Mouse (Mus musculus) small intestine, adult 2 months (tissue): ENCODE data around the gene Gm28374. TPM values are rescaled to one million over a fixed set of nuclear protein-coding genes. Genes with fewer than 3 reads are reported as not detected.

Source experiments
- H3K27ac ChIP-seq: fragments of 200-500 bp; 2 replicates; pipeline ENCODE4 v1.5.1; 2012; ENCODE audit warnings: low read depth, low read length, control low read depth, inconsistent platforms; ENCODE audit not compliant: insufficient read depth
- H3K27me3 ChIP-seq: fragments of 200-500 bp; 2 replicates; pipeline ENCODE4 v1.6.1; 2012; ENCODE audit warnings: mild to moderate bottlenecking, moderate library complexity, low read length, inconsistent platforms; ENCODE audit not compliant: control insufficient read depth, insufficient read depth
- H3K36me3 ChIP-seq: fragments of 200-500 bp; 2 replicates; pipeline ENCODE4 v1.6.1; 2012; ENCODE audit warnings: mild to moderate bottlenecking, low read length, control low read depth, inconsistent platforms; ENCODE audit not compliant: control insufficient read depth, insufficient read depth
- H3K4me1 ChIP-seq: fragments of 200-500 bp; 2 replicates; pipeline ENCODE4 v1.6.1; 2012; ENCODE audit warnings: low read length, inconsistent platforms, mixed read lengths; ENCODE audit not compliant: control insufficient read depth, insufficient read depth, insufficient read length
- H3K4me3 ChIP-seq: fragments of 200-500 bp; 2 replicates; pipeline ENCODE4 v1.5.1; 2012; ENCODE audit warnings: low read depth, mild to moderate bottlenecking, control low read depth, inconsistent platforms, low read length, moderate library complexity
- CTCF ChIP-seq: fragments of 200-500 bp; IDR thresholded peaks from 2 replicates; pipeline ENCODE4 v1.5.1; 2012; ENCODE audit warnings: low read depth, mild to moderate bottlenecking, control low read depth, inconsistent platforms, low read length, moderate library complexity, mixed read lengths; ENCODE audit not compliant: insufficient replicate concordance, insufficient read length; ENCODE audit errors: extremely low read depth
- POLR2A ChIP-seq: fragments of 200-500 bp; IDR thresholded peaks from 2 replicates; pipeline ENCODE4 v1.6.1; 2012; ENCODE audit warnings: low read depth, mild to moderate bottlenecking, control low read depth, inconsistent platforms, low read length, moderate library complexity
- WGBS: fragments of 180-500 bp; shearing (Covaris S2); methylation state at CpG from one replicate; pipeline ENCODE4 v1.1.7; 2018; 5-methylcytosine and 5-hydroxymethylcytosine counted together
- polyA plus RNA-seq: library from polyadenylated mRNA; depleted of rRNA; stranded (reverse); fragments of >200 nt; gene quantifications from 2 replicates; pipeline ENCODE4 v1.2.3, GENCODE M21; 2012

Gm28374 gene
- polyA plus RNA-seq, 1 experiment, result not detected

DNA sequence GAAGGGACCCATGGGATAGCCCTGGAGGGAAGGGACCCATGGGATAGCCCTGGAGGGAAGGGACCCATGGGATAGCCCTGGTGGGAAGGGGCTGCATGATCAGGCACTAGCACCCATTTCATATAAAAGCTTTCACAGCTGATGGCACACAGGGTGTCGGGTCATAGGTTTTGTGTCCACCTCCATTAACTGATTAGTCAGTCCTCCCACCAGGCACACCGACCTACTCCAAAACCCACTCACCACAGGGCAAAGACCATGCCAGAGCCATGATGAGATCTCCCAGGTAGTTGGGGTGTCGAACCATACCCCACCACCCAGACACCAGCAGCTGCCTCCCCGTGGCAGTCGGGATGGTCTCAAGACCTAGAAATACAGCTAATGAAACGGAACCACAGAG is 19.0 kb downstream of the Gm28374 start:
- TF ChIP-seq POLR2A, result no peak
- no peak for TF ChIP-seq CTCF
- no peaks in the 10 kb centered on the region for H3K27me3 ChIP-seq
- H3K4me3 ChIP-seq, result no peak overlapping the region
- H3K36me3 ChIP-seq, result peaks cover 7% of the 10 kb centered on the region
- H3K27ac ChIP-seq, result no peak overlapping the region
- WGBS, result 91% methylated on average over 6 of the region's 6 CpGs
- peaks cover 11% of the 10 kb centered on the region for H3K4me1 ChIP-seq

DNA sequence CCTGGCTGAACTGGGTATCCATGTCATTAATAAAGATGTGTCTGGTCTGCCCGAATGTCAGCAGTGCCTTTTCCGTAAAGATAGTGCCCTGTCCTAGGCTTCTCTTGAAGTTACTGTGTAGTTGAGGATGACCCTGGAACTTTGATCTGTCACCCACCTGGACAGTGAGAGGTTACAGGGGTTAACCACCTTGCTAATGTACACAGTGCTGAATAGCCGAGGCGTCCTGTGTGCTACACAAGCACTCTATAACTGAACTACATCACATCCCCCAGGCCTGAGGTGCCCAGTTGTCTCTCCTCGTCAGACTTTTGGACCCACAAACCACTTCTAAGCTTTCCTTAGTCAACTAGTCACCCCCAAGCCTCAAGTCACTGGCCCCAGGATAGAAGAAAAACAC is 19.6 kb downstream of the Gm28374 start:
- H3K27ac ChIP-seq, result peak overlapping the region; percentile 88
- WGBS, result 16% methylated on average over 5 of the region's 5 CpGs
- H3K4me3 ChIP-seq, result peak overlapping the region; percentile 97
- TF ChIP-seq CTCF (no peak), POLR2A (no peak)
- H3K36me3 ChIP-seq, result peaks cover 7% of the 10 kb centered on the region
- peaks cover 9% of the 10 kb centered on the region for H3K4me1 ChIP-seq
- H3K27me3 ChIP-seq, result no peaks in the 10 kb centered on the region

DNA sequence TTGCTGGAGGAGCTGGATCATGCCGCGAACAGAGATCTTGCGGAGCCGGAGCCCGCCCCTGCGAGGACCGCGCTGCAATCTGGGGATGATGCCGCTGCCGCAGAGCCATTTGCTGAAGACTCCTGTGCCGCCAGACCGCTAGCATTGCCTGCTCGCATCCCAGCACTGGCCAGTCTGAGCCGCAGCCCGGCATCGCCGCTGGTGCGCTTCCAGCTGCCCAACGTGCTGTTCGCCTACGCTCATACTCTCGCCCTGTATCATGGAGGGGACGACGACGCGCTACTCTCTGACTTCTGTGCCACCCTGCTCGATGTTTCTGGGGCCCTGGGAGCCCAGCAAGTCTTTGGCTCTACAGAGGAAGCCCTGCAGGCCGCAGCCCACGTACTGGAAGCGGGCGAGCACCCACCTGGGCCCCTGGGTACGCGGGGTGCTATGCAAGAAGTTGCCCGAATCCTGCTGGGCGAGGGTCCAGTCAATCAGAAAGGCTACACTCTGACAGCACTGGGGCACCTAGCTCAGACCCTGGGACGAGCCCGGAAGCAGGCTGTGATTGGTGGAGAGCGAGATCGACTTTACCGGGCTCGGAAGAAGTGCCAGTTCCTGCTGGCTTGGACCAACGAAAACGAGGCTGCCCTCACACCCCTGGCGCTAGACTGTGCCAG is 20.3 kb downstream of the Gm28374 start:
- Histone ChIP-seq H3K27ac (peak overlapping the region; percentile 88), H3K27me3 (no peaks in the 10 kb centered on the region), H3K36me3 (peaks cover 7% of the 10 kb centered on the region), H3K4me1 (peaks cover 6% of the 10 kb centered on the region), H3K4me3 (peak overlapping the region; percentile 97)
- peak; percentile 29; the same call in 1 of the 2 replicates for TF ChIP-seq POLR2A
- no peak for TF ChIP-seq CTCF
- WGBS, result under 1% methylated on average over 44 of the region's 44 CpGs

DNA sequence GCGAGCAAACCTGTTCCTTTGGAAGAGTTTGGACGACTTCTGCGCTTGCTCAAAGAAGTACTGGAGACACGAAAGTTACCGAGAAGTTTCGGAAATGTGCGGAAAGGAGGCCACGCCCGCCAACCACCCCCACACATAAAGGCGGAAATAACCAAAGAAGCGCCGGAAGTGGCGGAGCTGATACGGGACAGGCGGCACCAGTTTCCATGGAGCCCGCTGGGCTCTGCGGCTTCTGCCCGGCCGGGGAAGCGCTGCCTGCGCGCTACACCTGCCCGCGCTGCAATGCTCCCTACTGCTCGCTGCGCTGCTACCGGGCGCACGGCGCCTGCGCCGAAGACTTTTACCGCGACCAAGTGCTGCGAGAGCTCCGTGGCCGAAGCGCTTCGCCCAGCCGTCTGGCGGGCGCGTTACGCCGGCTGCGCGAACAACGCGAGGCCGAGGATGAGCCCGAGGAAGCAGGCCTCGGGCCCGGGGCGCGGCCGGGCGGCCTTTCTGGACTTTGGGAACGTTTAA is 21.0 kb downstream of the Gm28374 start, which contains the start of gene Znhit2:
Gene Znhit2, plus strand, starts transcription at position 172 of the 513 bp plus-strand sequence.
- no peaks in the 10 kb centered on the region for H3K27me3 ChIP-seq
- peak within 1 kb of the TSS; percentile 97 for H3K4me3 ChIP-seq
- peak within 1 kb of the TSS; percentile 88 for H3K27ac ChIP-seq
- WGBS, result under 1% methylated on average over 58 of the region's 58 CpGs
- H3K4me1 ChIP-seq, result peaks cover 7% of the 10 kb centered on the region
- peaks cover 7% of the 10 kb centered on the region for H3K36me3 ChIP-seq
- TF ChIP-seq POLR2A, result peak; percentile 86
- TF ChIP-seq CTCF, result no peak

DNA sequence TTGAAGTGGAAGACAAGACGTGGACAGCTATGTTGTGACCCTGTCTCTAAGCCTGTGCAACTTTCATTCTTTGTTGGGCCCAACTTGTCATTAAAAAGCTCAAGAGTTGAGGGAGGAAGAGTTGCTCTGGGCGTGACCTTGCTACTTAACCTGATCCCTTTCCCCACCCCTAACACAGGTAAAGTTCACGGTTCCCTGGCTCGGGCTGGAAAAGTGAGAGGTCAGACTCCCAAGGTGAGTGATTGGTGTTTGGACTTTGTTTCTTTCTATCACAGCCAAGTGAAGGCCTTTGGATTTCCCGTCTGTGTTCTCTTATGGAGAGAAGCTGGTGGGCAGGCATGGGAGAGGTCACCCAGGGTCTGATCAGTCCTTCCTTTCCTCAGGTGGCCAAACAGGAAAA is 23.1 kb downstream of the Gm28374 start:
- H3K4me1 ChIP-seq, result peaks cover 7% of the 10 kb centered on the region
- H3K36me3 ChIP-seq, result peaks cover 16% of the 10 kb centered on the region
- TF ChIP-seq POLR2A, result no peak
- TF ChIP-seq CTCF, result no peak
- WGBS, result 24% methylated on average over 5 of the region's 5 CpGs
- no peaks in the 10 kb centered on the region for H3K27me3 ChIP-seq
- peak overlapping the region; percentile 92 for H3K27ac ChIP-seq
- peak overlapping the region; percentile 30; the same call in 1 of the 2 replicates for H3K4me3 ChIP-seq

DNA sequence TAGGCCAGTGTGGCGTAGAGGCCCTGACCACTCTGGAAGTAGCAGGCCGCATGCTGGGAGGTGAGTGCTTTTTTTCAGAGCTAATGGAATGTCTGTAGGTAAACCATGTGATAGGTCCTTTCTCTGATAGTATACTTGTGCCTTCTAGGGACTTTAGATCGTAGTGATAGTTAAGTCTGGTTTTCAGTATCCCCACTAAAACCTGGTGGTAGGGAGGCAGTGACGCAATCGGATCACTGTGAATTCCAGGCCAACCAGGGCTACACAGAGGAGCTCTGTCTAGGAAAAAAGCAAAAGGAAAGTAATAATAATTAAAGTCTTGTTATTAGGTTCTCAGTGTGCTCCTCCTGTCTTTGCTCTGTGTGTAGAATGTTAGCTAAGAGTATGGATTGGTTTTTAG is 23.5 kb downstream of the Gm28374 start:
- H3K36me3 ChIP-seq, result peaks cover 21% of the 10 kb centered on the region
- TF ChIP-seq POLR2A, result no peak
- TF ChIP-seq CTCF, result peak; percentile 4; the same call in 1 of the 2 replicates
- peaks cover 7% of the 10 kb centered on the region for H3K4me1 ChIP-seq
- H3K27ac ChIP-seq, result peak overlapping the region; percentile 92
- H3K4me3 ChIP-seq, result peak overlapping the region; percentile 81
- H3K27me3 ChIP-seq, result no peaks in the 10 kb centered on the region
- WGBS, result 10% methylated on average over 5 of the region's 5 CpGs

DNA sequence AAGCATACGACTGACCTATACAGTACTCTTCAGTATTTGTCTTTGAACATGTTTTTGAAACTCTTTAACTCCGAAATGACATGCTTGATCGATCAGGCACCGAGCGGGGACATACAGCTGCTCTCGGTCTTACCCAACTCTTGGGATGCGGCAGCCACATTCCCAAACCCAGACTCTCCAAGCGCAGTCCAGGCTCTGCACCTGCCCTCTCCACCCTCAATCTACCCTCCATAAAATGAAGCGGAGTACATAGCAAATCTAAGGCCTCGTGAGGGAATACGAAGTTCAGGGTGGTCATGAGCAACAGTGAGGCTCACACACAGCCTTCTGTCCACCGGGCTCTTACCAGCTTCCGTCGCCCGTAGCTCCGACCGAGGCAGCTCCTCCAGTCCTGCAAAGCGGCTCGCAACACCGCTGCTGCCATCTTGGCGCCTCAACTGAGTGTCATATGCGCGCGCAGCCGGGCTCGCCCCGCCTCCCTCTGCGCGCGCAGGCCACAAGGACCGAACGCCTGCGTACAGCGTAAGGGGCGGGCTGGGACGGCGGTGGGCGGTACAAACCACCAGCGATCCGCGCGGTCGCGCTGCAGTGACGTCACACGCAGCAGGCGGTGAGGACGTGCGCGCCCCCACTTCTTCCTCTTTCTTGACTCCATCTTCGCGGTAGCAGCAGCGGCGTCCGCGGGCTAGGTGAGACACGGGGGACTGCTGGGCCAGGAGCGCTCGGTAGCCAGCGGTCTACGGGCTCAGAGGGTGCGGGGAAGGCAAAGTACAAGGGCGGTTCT is 24.6 kb downstream of the Gm28374 start, which contains the start of the genes Mrpl49 and Fau:
Gene Mrpl49, minus strand, starts transcription at position 473 of the 784 bp plus-strand sequence.
Gene Fau, plus strand, starts transcription at position 532 of the 784 bp plus-strand sequence.
- Histone ChIP-seq H3K36me3 (peaks cover 30% of the 10 kb centered on the region), H3K27ac (peak within 1 kb of the TSS; percentile 92), H3K4me3 (peak within 1 kb of the TSS; percentile 81), H3K4me1 (peaks cover 7% of the 10 kb centered on the region), H3K27me3 (no peaks in the 10 kb centered on the region)
- no peak for TF ChIP-seq CTCF
- peak; percentile 81 for TF ChIP-seq POLR2A
- WGBS, result under 1% methylated on average over 63 of the region's 63 CpGs
